Mouse (Mus musculus): ENCODE results near the gene Vav3. TPM values are rescaled to one million over a fixed set of nuclear protein-coding genes. Genes with fewer than 3 reads are reported as not detected.

The Vav3 gene
- total RNA-seq (2021) = 10 to 100 TPM; 12.3 to 18.7 TPM
- long read RNA-seq, experiment 1, full-length matches to known transcripts = 3 of 8 reads
- long read RNA-seq, experiment 1, partial matches to known transcripts = 2 of 8 reads
- long read RNA-seq, experiment 1, other reads (novel, unspliced or antisense) = 3 of 8 reads
- long read RNA-seq, experiment 2, full-length matches to known transcripts = 11 of 15 reads
- long read RNA-seq, experiment 2, partial matches to known transcripts = 1 of 15 reads
- long read RNA-seq, experiment 2, other reads (novel, unspliced or antisense) = 3 of 15 reads

DNA sequence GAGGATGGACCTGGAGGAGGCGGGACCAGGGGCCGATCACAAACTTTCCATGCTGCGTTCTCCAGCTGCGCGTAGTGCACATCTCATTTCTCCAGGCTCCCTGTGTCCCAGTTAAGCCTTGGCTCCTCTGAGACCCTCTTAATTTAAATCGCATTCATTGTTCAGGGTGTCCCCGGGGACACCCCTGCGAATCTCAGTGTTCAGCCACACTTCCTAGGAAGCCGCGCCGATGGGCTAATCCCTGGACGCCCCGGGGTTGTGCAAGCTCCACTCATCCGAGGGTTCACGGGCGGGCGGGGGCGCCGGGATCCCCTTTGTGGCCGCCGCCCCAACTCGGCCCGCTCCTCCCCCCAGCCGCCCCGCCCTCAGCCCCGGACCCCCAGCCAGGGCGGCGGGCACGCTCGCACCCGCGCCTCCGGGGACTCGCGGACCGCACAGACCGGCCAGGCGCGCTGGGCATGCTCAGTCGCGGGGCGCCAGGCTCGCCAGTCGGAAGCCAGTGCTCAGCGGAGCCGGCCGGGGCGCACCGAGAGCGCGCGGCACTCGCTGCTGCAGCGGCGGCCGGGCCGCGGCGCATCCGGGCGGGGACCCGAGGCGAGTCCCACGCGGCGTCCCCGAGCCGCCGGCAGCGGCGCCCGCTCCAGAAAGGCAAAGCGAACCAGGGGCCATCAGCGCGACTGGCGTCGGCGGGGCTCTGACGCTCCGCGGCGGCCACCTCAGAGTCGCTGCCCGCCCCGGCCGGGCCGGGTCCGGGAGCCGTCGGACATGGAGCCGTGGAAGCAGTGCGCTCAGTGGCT is at the start of gene Vav3:
TSS of gene Vav3 (plus strand) at position 380 of the 797 bp plus-strand sequence.
- peak within 1 kb of the TSS; percentile 89 for H3K27ac ChIP-seq
- no peak for TF ChIP-seq CTCF (conservative IDR thresholded peaks at IDR 0.05)
- H3K4me3 ChIP-seq = peak within 1 kb of the TSS; percentile 76
- DNase-seq (ENCODE audit: low spot score in 2 of 2) = peak; percentile 13 to 48

DNA sequence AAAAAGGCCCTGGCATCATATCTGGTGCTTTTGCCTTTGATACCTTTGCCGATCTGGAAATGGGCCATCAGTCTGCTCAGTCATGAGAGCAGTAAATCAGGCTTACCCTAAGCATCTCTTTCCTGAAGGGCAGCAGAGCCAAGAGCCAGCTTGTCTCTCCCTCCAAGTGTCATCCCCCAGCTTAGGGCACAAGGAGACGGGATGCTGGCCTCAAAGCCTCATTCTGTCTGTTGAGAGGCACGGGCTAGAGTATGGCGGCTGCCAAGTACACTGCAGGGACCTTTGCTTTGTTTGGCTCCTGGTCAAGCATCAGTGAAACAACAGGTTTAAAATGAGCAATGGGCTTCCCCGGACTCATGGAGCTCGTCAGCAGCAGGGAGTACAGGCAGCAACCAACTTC is 41.6 kb upstream of the Vav3 start:
- Histone ChIP-seq H3K4me3 (no peak overlapping the region), H3K27ac (no peak overlapping the region)
- no peak for DNase-seq (ENCODE audit: low spot score in 2 of 2)
- no peak for TF ChIP-seq CTCF (conservative IDR thresholded peaks at IDR 0.05)

DNA sequence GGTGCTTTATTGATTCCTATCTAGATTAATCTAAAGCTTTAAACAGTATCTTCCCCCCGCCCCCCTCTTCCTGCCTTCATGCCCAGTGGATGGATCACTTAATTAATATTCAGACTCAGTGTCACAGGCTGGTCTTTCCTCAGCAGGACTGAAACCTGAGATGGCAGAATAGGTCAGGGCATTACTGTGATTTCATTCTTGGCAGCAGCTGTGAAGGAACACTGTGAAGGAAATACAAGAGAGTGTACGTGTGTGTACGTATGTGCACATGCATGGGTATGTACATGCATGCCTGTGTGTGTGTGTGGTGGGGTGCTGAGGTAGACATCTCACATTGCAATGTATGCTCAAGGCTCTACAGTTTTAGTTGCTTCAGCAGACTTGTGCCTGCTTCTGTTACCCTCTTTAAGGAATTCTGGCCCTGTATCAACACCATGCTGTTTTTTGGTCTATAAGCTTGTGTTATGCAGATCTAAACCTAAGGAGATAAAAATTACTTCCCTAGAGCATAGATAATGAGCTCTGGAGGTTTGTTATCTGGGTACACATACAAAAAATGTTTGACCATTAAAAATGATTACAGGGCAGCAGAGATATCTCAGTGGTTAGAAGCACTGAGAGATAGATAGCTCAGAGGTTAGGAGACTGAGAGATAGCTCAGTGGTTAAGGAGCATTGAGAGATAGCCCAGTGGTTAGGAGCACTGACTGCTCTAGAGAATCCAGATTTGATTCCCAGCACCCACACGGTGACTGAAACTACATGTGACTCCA is 41.0 kb upstream of the Vav3 start:
- H3K4me3 ChIP-seq = no peak overlapping the region
- no peak for TF ChIP-seq CTCF (conservative IDR thresholded peaks at IDR 0.05)
- DNase-seq (ENCODE audit: low spot score in 2 of 2) = no peak
- no peak overlapping the region for H3K27ac ChIP-seq

DNA sequence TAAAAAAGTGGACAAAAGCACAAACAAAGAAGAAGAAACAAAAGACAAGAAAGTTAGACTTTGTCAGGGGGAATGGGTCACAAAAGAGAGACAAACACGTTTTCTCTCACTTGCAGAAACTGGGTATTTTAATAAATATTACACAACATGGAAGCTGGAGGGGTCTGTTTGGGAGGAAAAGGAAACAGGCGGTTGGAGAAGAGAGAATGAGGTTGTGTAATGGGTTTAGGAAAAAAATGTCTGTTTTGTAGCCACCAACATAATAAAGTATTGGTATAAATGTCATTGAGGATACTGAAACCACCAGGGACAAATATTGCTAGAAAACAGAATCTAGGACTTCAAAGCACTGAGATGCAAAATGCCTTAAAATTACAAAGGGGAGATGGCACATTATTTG is 38.4 kb upstream of the Vav3 start:
- DNase-seq (ENCODE audit: low spot score in 2 of 2) = no peak
- TF ChIP-seq CTCF (conservative IDR thresholded peaks at IDR 0.05) = no peak
- Histone ChIP-seq H3K27ac (no peak overlapping the region), H3K4me3 (no peak overlapping the region)

- no peak for TF ChIP-seq CTCF (conservative IDR thresholded peaks at IDR 0.05)
- DNase-seq (ENCODE audit: low spot score in 2 of 2) = peak; percentile 15 to 23
- Histone ChIP-seq H3K4me3 (no peak overlapping the region), H3K27ac (no peak overlapping the region)
Measured at GRCm38 (mm10) chr3:109307406-109307805, 33.0 kb upstream of the Vav3 start.

DNA sequence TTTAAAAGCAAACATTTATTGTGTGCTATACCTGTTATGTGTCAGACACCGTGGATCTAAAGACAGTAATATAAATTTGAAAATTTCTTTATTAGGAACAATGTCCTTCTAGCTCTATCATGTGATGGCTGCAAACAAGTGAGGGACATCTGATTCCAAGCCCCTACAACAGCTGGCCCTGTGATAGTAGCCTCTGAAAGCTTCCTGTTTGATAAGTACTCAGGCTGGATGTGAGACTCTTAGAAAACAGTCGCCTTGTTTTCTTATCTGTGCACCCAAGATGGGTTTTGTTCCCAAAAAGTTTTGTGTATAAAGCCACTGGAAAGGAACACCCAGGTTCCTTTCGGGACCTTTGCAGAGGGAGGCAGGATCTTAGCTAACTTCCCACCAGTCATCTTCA is 32.0 kb upstream of the Vav3 start:
- TF ChIP-seq CTCF (conservative IDR thresholded peaks at IDR 0.05) = no peak
- Histone ChIP-seq H3K27ac (no peak overlapping the region), H3K4me3 (no peak overlapping the region)
- DNase-seq (ENCODE audit: low spot score in 2 of 2) = no peak

- no peak for TF ChIP-seq CTCF (conservative IDR thresholded peaks at IDR 0.05)
Measured at GRCm38 (mm10) chr3:109309317-109310265, 30.9 kb upstream of the Vav3 start.

GRCm38 (mm10) chr3:109311172-109311824 is 29.2 kb upstream of the Vav3 start:
- no peak overlapping the region for H3K27ac ChIP-seq
- no peak for TF ChIP-seq CTCF (conservative IDR thresholded peaks at IDR 0.05)
- DNase-seq (ENCODE audit: low spot score in 2 of 2) = no peak
- H3K4me3 ChIP-seq = no peak overlapping the region

More at GRCm38 (mm10) chr3:109309317-109310265, 30.9 kb upstream of the Vav3 start:
- DNase-seq (ENCODE audit: low spot score in 2 of 2) = no peak
- H3K4me3 ChIP-seq = no peak overlapping the region
- no peak overlapping the region for H3K27ac ChIP-seq

DNA sequence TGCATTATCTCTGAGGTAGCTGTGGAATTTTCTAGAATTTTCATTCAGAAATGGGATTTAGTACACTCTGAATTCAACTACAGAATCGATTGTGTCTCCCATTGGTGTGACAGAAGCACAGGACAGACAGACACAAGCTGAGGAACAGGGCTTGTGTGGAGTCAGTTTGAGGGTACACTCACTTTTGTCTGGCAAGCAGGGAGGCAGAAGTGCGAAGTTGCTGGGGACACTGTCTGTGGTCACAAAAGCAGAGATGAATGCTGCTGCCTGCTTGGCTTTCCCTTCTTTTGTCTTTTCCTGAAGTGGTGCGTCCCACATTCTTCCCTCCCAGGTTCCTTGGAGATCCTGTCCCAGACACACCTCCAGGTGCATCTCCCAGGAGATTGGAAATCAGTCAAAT is 28.6 kb upstream of the Vav3 start:
- no peak for TF ChIP-seq CTCF (conservative IDR thresholded peaks at IDR 0.05)
- no peak for DNase-seq (ENCODE audit: low spot score in 2 of 2)

GRCm38 (mm10) chr3:109313501-109313900 is 27.0 kb upstream of the Vav3 start:
- Histone ChIP-seq H3K27ac (no peak overlapping the region), H3K4me3 (no peak overlapping the region)
- no peak for DNase-seq (ENCODE audit: low spot score in 2 of 2)
- TF ChIP-seq CTCF (conservative IDR thresholded peaks at IDR 0.05) = no peak

More for the DNA sequence above, 28.6 kb upstream of the Vav3 start:
- H3K27ac ChIP-seq = no peak overlapping the region
- no peak overlapping the region for H3K4me3 ChIP-seq

GRCm38 (mm10) chr3:109322225-109322624 is 18.2 kb upstream of the Vav3 start:
- H3K27ac ChIP-seq = 0 out of 2 replicates have a peak overlapping the region, but pooled peaks have one; percentile 23
- peak; percentile 36 to 46 for DNase-seq (ENCODE audit: low spot score in 2 of 2)
- H3K4me3 ChIP-seq = no peak overlapping the region
- no peak for TF ChIP-seq CTCF (conservative IDR thresholded peaks at IDR 0.05)

Measured in layer of hippocampus, adult 2 months (tissue).